Mouse (Mus musculus) lung, postnatal 36 days (tissue): ENCODE data around the gene Eml1.

Experiments used
- DNase-seq: peaks from one replicate; pipeline ENCODE4 v3.0.0; 2022; ENCODE audit warnings: mixed read lengths

Gene Eml1

GRCm38 (mm10) chr12:108554120-108554841 is 183.5 kb downstream of the Eml1 start, which contains the start of gene Evl:
Gene Evl, plus strand, starts transcription at chr12:108554720.
- peak; percentile 84 for DNase-seq

DNA sequence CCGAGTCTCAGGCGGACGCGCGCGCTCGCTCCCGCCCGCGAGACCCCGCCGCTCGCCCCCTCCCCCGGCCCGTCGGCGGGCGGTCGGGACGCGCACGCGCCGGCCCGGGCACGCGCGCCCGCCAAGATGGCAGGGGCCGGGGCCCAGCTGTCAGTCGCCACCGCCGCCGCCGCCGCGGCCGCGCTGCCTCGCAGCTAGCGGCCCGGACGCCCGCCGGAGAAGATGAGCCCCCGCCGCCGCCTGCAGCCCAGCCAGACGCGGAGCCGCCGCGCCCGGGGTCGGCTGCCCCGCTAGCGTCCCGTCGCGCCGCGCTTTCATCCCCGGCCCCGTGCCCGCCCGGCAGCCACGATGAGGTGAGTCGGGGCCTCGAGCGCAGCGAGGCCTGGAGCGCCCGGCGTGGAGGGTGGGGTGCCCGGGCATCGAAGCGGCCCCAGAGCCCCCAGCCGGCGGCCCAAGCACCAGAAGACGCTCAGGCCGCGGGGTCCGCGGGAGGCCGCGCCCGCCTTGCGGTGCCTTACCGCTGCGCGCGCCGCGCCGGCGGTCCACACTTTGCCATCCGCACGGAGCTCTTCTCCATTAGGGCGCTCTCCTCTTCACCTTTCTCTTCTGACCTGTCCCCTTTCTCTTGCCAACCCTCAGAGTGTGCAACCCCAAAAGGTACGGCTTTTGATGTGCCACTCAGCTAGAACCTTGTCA is 184.3 kb downstream of the Eml1 start:
- DNase-seq, result no peak

GRCm38 (mm10) chr12:108558194-108558593 is 187.4 kb downstream of the Eml1 start:
- no peak for DNase-seq

DNA sequence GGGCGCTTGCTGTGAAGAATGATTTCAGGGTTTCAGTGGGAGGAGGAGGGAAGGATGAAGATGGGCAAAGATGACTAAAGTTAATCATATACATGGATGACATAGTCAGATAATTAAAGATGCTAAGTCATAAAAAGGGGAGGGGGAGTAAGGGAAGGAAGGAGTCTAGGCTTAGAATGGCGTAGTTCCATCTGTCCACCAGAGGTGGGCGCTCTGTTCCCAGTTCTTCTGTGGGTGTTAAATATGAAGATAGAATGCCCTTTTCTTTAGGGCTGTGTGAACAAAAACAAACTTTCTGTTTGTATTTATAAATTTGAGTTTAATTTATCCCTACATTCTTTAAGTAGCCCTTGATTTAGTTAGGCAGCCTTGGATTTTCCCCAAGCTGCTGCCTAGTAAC is 192.5 kb downstream of the Eml1 start:
- DNase-seq, result no peak

DNA sequence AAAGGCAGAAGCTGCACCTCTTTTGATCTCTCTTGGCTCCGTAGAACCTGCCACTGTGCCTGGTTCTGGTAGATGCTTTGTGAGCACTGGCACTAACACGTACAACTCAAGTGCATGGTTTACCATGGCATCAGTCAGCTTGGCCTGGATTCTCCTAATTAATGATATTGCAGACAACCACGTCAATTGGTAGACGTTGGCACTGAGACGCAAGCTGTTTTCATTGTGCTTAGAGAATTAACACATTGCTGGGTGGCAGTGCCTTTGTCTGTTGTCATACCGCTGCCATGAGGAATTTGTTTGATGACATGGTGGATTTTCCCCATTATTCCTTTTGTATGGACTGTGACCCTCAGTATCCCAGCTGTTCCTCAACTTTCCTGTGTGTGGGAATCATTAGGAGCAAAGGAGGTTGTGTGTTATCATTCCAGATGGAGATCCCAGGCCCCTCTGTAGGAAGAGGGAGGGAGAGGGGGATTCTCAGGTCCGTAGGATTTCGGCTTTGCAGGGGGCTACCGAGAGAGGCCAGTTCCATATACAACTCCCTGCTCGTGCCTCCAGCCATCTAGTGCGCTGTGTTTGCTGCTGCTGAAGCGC is 194.3 kb downstream of the Eml1 start:
- DNase-seq, result no peak

- DNase-seq, result no peak
Measured at GRCm38 (mm10) chr12:108579156-108579871, 208.6 kb downstream of the Eml1 start.

GRCm38 (mm10) chr12:108583775-108584174 is 213.0 kb downstream of the Eml1 start:
- peak; percentile 78 for DNase-seq
